Mouse (Mus musculus): ENCODE measurements around the gene Lamtor1. TPM values are rescaled to one million over a fixed set of nuclear protein-coding genes. Genes with fewer than 3 reads are reported as not detected.

The Lamtor1 gene
- polyA plus RNA-seq, 1 experiment from 2014 or later: 82.5 TPM

- peaks cover 54% of the 10 kb centered on the region for H3K4me1 ChIP-seq
- H3K9ac ChIP-seq: no peak overlapping the region
- WGBS (ENCODE audit: insufficient replicate concordance): 88% methylated on average over 2 of the region's 2 CpGs
- H3K27me3 ChIP-seq (replicated peaks): no peaks in the 10 kb centered on the region
- H3K9me3 ChIP-seq (replicated peaks): no peaks in the 10 kb centered on the region
- H3K27ac ChIP-seq: no peak overlapping the region
- H3K36me3 ChIP-seq: no peaks in the 10 kb centered on the region
- no peak for ATAC-seq
- no peak overlapping the region for H3K4me3 ChIP-seq
- no peak overlapping the region for H3K4me2 ChIP-seq
Measured at GRCm38 (mm10) chr7:101962829-101963228, 57.1 kb downstream of the Lamtor1 start.

GRCm38 (mm10) chr7:101963621-101964020, 57.9 kb downstream of the Lamtor1 start:
- no peak overlapping the region for H3K27ac ChIP-seq
- no peaks in the 10 kb centered on the region for H3K9me3 ChIP-seq (replicated peaks)
- H3K4me1 ChIP-seq: peaks cover 59% of the 10 kb centered on the region
- no peaks in the 10 kb centered on the region for H3K27me3 ChIP-seq (replicated peaks)
- H3K4me2 ChIP-seq: no peak overlapping the region
- no peak for ATAC-seq
- WGBS (ENCODE audit: insufficient replicate concordance): 81% methylated on average over 2 of the region's 2 CpGs
- no peaks in the 10 kb centered on the region for H3K36me3 ChIP-seq
- H3K9ac ChIP-seq: no peak overlapping the region
- no peak overlapping the region for H3K4me3 ChIP-seq

- peaks cover 66% of the 10 kb centered on the region for H3K4me1 ChIP-seq
- no peak overlapping the region for H3K4me3 ChIP-seq
- no peak overlapping the region for H3K9ac ChIP-seq
- H3K27me3 ChIP-seq (replicated peaks): no peaks in the 10 kb centered on the region
- WGBS (ENCODE audit: insufficient replicate concordance): 67% methylated on average over 4 of the region's 4 CpGs
- H3K36me3 ChIP-seq: no peaks in the 10 kb centered on the region
- no peak for ATAC-seq
- H3K27ac ChIP-seq: peak overlapping the region; percentile 75
- H3K4me2 ChIP-seq: 0 out of 2 replicates have a peak overlapping the region, but pooled peaks have one; percentile 3
- no peaks in the 10 kb centered on the region for H3K9me3 ChIP-seq (replicated peaks)
Measured at GRCm38 (mm10) chr7:101964551-101964950, 58.8 kb downstream of the Lamtor1 start.

GRCm38 (mm10) chr7:101965606-101966005, 59.9 kb downstream of the Lamtor1 start:
- 28% methylated on average over 2 of the region's 2 CpGs for WGBS (ENCODE audit: insufficient replicate concordance)
- peak overlapping the region; percentile 75; the same call in 1 of the 2 replicates for H3K27ac ChIP-seq
- peak; percentile 52 for ATAC-seq
- no peaks in the 10 kb centered on the region for H3K27me3 ChIP-seq (replicated peaks)
- peaks cover 69% of the 10 kb centered on the region for H3K4me1 ChIP-seq
- H3K4me3 ChIP-seq: no peak overlapping the region
- H3K36me3 ChIP-seq: no peaks in the 10 kb centered on the region
- no peaks in the 10 kb centered on the region for H3K9me3 ChIP-seq (replicated peaks)
- no peak overlapping the region for H3K9ac ChIP-seq
- H3K4me2 ChIP-seq: no peak overlapping the region; the same call in 1 of the 2 replicates

- no peak overlapping the region for H3K9ac ChIP-seq
- H3K4me1 ChIP-seq: peaks cover 86% of the 10 kb centered on the region
- no peaks in the 10 kb centered on the region for H3K36me3 ChIP-seq
- H3K9me3 ChIP-seq (replicated peaks): no peaks in the 10 kb centered on the region
- H3K27ac ChIP-seq: no peak overlapping the region
- ATAC-seq: no peak
- no peak overlapping the region for H3K4me2 ChIP-seq
- no peaks in the 10 kb centered on the region for H3K27me3 ChIP-seq (replicated peaks)
- WGBS (ENCODE audit: insufficient replicate concordance): 91% methylated on average over 1 of the region's 1 CpGs
- no peak overlapping the region for H3K4me3 ChIP-seq
Measured at GRCm38 (mm10) chr7:101967256-101967655, 61.6 kb downstream of the Lamtor1 start.

- WGBS (ENCODE audit: insufficient replicate concordance): 62% methylated on average over 2 of the region's 2 CpGs
- Histone ChIP-seq H3K9me3 (replicated peaks) (no peaks in the 10 kb centered on the region), H3K4me3 (no peak overlapping the region), H3K4me1 (peaks cover 91% of the 10 kb centered on the region), H3K9ac (no peak overlapping the region), H3K4me2 (peak overlapping the region; percentile 91), H3K36me3 (peaks cover 3% of the 10 kb centered on the region; the same call in 1 of the 2 replicates), H3K27ac (peak overlapping the region; percentile 37), H3K27me3 (replicated peaks) (no peaks in the 10 kb centered on the region)
- ATAC-seq: no peak
Measured at GRCm38 (mm10) chr7:101968751-101969150, 63.0 kb downstream of the Lamtor1 start.

GRCm38 (mm10) chr7:101969694-101970428, 64.2 kb downstream of the Lamtor1 start:
- peak; percentile 86 for ATAC-seq
- Histone ChIP-seq H3K4me2 (peak overlapping the region; percentile 91), H3K4me3 (peak overlapping the region; percentile 69), H3K9me3 (replicated peaks) (no peaks in the 10 kb centered on the region), H3K27me3 (replicated peaks) (no peaks in the 10 kb centered on the region), H3K9ac (peak overlapping the region; percentile 81), H3K27ac (peak overlapping the region; percentile 87), H3K4me1 (peaks cover 92% of the 10 kb centered on the region), H3K36me3 (peaks cover 3% of the 10 kb centered on the region; the same call in 1 of the 2 replicates)
- under 1% methylated on average over 53 of the region's 53 CpGs for WGBS (ENCODE audit: insufficient replicate concordance)

GRCm38 (mm10) chr7:101970429-101970775, 64.7 kb downstream of the Lamtor1 start:
- peak overlapping the region; percentile 69 for H3K4me3 ChIP-seq
- 0% methylated on average over 17 of the region's 17 CpGs for WGBS (ENCODE audit: insufficient replicate concordance)
- peak overlapping the region; percentile 87 for H3K27ac ChIP-seq
- H3K9me3 ChIP-seq (replicated peaks): no peaks in the 10 kb centered on the region
- peak overlapping the region; percentile 81 for H3K9ac ChIP-seq
- ATAC-seq: peak; percentile 50
- peaks cover 7% of the 10 kb centered on the region; the same call in 1 of the 2 replicates for H3K36me3 ChIP-seq
- peak overlapping the region; percentile 91 for H3K4me2 ChIP-seq
- no peaks in the 10 kb centered on the region for H3K27me3 ChIP-seq (replicated peaks)
- H3K4me1 ChIP-seq: peaks cover 90% of the 10 kb centered on the region

- Histone ChIP-seq H3K4me3 (peak overlapping the region; percentile 69), H3K27me3 (replicated peaks) (no peaks in the 10 kb centered on the region), H3K9ac (peak overlapping the region; percentile 81), H3K4me1 (peaks cover 86% of the 10 kb centered on the region), H3K36me3 (peaks cover 8% of the 10 kb centered on the region; the same call in 1 of the 2 replicates), H3K27ac (peak overlapping the region; percentile 87), H3K4me2 (peak overlapping the region; percentile 91), H3K9me3 (replicated peaks) (no peaks in the 10 kb centered on the region)
- peak; percentile 41; the same call in 1 of the 2 replicates for ATAC-seq
- WGBS (ENCODE audit: insufficient replicate concordance): 10% methylated on average over 19 of the region's 19 CpGs
Measured at GRCm38 (mm10) chr7:101970821-101971461, 65.2 kb downstream of the Lamtor1 start.

- Histone ChIP-seq H3K4me2 (peak overlapping the region; percentile 91), H3K27ac (peak overlapping the region; percentile 87; the same call in 1 of the 2 replicates), H3K27me3 (replicated peaks) (no peaks in the 10 kb centered on the region), H3K4me1 (peaks cover 82% of the 10 kb centered on the region), H3K9ac (peak overlapping the region; percentile 81), H3K4me3 (peak overlapping the region; percentile 69), H3K36me3 (peaks cover 11% of the 10 kb centered on the region; the same call in 1 of the 2 replicates), H3K9me3 (replicated peaks) (no peaks in the 10 kb centered on the region)
- 57% methylated on average over 2 of the region's 2 CpGs for WGBS (ENCODE audit: insufficient replicate concordance)
- ATAC-seq: no peak
Measured at GRCm38 (mm10) chr7:101971721-101972120, 66.0 kb downstream of the Lamtor1 start.

- Histone ChIP-seq H3K4me3 (no peak overlapping the region), H3K36me3 (peaks cover 15% of the 10 kb centered on the region; the same call in 1 of the 2 replicates), H3K4me2 (no peak overlapping the region), H3K27ac (no peak overlapping the region), H3K9me3 (replicated peaks) (no peaks in the 10 kb centered on the region), H3K27me3 (replicated peaks) (no peaks in the 10 kb centered on the region), H3K4me1 (peaks cover 70% of the 10 kb centered on the region), H3K9ac (no peak overlapping the region)
- 57% methylated on average over 3 of the region's 3 CpGs for WGBS (ENCODE audit: insufficient replicate concordance)
- ATAC-seq: no peak
Measured at GRCm38 (mm10) chr7:101973730-101974129, 68.0 kb downstream of the Lamtor1 start.

GRCm38 (mm10) chr7:101974505-101974904, 68.8 kb downstream of the Lamtor1 start:
- Histone ChIP-seq H3K4me2 (no peak overlapping the region), H3K9ac (no peak overlapping the region), H3K4me3 (no peak overlapping the region), H3K27me3 (replicated peaks) (no peaks in the 10 kb centered on the region), H3K9me3 (replicated peaks) (no peaks in the 10 kb centered on the region), H3K4me1 (peaks cover 62% of the 10 kb centered on the region), H3K36me3 (peaks cover 19% of the 10 kb centered on the region; the same call in 1 of the 2 replicates), H3K27ac (no peak overlapping the region)
- ATAC-seq: no peak
- 54% methylated on average over 2 of the region's 2 CpGs for WGBS (ENCODE audit: insufficient replicate concordance)
